Mouse (Mus musculus): ENCODE measurements around the gene Ids.

DNA sequence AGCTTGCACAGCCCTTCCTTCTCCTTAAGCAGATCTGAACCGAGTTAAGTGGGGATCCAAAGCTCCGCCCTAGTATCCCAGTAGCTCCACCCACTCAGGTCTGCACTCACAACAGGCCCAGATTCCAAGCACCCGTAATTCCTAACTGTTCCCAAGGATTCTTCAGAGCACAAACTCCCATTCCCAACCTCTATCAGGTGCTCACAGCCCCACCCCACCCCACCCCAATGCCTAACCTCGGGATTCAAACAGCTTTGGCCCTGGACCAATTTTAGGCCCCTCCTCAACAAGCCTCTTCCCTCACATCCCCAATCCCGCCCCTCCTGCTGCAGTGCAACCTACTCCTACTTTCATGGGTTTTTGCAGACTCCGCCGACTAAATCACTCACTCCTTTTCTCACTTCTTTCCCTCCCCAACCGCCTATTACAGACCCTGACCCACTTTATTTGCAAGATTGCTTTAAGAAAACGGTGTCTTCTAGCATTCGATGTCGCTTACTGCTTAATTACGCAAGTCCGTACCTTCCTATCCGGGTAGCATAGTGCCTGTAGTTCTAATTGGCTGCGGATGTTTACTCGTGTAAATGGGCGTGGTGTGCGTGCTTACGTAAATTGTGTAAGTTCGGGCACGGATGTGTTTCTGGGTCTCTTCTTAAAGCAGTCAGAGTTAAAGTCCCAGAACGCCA, 20.5 kb upstream of the Ids start, which contains the start of gene 1110012L19Rik:
- TF ChIP-seq CTCF (IDR thresholded peaks at IDR 0.05; ENCODE audit: borderline replicate concordance, insufficient read depth, low read length) (no peak), POLR2A (IDR thresholded peaks at IDR 0.05; ENCODE audit: low read depth, low read length) (peak; percentile 67)
